Mouse (Mus musculus): ENCODE results near the gene Dgkh. TPM values are rescaled to one million over a fixed set of nuclear protein-coding genes. Genes with fewer than 3 reads are reported as not detected.

Dgkh gene
- polyA plus RNA-seq, 1 experiment from 2014 or later, result 4.4 TPM

DNA sequence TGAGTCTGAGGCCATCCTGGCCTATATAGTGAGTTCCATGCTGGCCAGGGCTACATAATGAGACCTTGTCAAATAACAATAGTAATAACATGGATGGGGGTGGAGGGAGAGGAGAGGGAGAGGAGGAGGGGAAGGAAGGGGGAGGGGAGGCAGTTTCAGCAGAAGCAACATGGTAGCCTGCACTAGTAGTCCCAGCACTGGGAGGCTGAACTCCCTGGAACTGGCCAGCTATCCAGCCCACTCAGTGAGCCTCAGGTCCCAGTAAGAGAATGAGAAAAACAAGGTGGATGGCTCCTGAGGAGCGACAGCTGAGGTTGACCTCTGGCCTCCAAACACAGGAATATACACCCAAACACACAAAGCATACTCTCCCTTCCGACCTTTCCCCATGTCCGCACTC lies 27.0 kb downstream of the Dgkh start:
- DNase-seq (ENCODE audit: low spot score) (no peak), ATAC-seq (ENCODE audit: low read depth) (no peak)
- 84% methylated on average over 3 of the region's 3 CpGs for WGBS
- H3K9me3 ChIP-seq (ENCODE audit: control insufficient read depth, low read length), result no peaks in the 10 kb centered on the region
- no peaks in the 10 kb centered on the region for H3K27me3 ChIP-seq (replicated peaks; ENCODE audit: control insufficient read depth, insufficient read depth, low read length)
- H3K27ac ChIP-seq (replicated peaks; ENCODE audit: low read depth, low read length), result no peak overlapping the region
- H3K4me3 ChIP-seq (ENCODE audit: low read depth, low read length), result no peak overlapping the region
- no peak overlapping the region for H3K9ac ChIP-seq (ENCODE audit: low read depth, low read length)
- H3K4me1 ChIP-seq (ENCODE audit: control insufficient read depth, insufficient read depth, low read length), result no peaks in the 10 kb centered on the region
- no peak overlapping the region for H3K4me2 ChIP-seq (ENCODE audit: low read depth, low read length)
- H3K36me3 ChIP-seq (ENCODE audit: control insufficient read depth, insufficient read depth, low read length), result no peaks in the 10 kb centered on the region

DNA sequence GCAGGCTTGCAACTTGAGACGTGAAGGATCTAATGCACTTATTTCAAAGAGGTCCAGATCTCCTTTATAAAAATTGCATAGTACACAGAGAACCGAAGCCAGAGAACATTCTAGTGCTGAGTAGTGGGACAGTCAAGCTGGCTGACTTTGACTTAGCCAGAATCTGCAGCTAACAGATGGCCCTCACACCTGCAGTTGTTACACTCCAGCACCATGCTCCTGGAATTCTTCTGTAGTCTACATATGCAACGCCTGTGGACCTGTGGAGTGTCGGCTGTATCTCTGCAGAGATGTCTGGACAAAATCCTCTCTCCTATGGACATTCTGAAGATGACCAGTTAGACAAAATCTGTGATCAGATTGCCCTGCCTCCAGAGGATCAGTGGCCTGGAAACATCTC lies 28.6 kb downstream of the Dgkh start:
- Histone ChIP-seq H3K4me2 (ENCODE audit: low read depth, low read length) (no peak overlapping the region), H3K4me3 (ENCODE audit: low read depth, low read length) (no peak overlapping the region), H3K9ac (ENCODE audit: low read depth, low read length) (no peak overlapping the region), H3K9me3 (ENCODE audit: control insufficient read depth, low read length) (no peaks in the 10 kb centered on the region), H3K27ac (replicated peaks; ENCODE audit: low read depth, low read length) (no peak overlapping the region), H3K4me1 (ENCODE audit: control insufficient read depth, insufficient read depth, low read length) (0 out of 2 replicates have a peak, but pooled peaks cover 9% of the 10 kb centered on the region), H3K27me3 (replicated peaks; ENCODE audit: control insufficient read depth, insufficient read depth, low read length) (no peaks in the 10 kb centered on the region), H3K36me3 (ENCODE audit: control insufficient read depth, insufficient read depth, low read length) (no peaks in the 10 kb centered on the region)
- ATAC-seq (ENCODE audit: low read depth), result no peak
- no peak for DNase-seq (ENCODE audit: low spot score)
- WGBS, result 83% methylated on average over 4 of the region's 4 CpGs

DNA sequence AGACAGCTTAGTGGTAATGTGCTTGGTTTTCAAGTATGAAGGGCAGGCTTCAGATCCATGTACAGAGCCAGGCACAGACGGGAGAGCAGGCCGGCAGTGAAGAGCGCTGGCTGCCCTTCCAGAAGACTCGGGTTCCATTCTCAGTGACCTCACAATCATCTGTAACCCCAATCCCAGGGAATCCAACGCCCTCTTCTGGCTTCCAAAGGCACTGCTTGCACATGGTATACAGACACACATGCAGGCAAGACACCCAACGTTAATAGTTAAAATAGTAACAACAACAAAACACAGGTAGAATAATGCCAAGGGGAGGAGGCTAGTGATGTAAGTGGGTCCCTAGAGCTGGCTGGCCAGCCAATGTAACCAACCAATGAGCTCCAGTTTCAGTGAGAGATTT lies 29.2 kb downstream of the Dgkh start:
- no peaks in the 10 kb centered on the region for H3K36me3 ChIP-seq (ENCODE audit: control insufficient read depth, insufficient read depth, low read length)
- DNase-seq (ENCODE audit: low spot score), result no peak
- WGBS, result 80% methylated on average over 6 of the region's 6 CpGs

DNA sequence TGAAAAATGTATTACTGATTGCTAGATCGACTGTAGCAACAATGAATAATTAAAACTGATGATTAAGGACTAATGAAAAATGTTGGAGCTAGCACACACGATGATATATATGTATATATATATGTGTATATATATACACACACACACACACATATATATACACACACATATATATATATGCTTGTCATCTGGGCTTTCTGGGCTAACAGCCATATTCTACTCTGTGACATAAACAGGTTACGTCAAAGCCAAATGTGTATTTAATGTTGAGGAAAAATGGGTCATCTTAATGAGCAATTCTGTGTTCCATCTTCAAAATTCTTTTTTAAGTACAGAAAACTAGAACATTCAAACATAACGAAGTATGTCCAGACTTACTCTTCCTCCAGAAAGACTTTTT lies 30.5 kb downstream of the Dgkh start:
- Histone ChIP-seq H3K9me3 (ENCODE audit: control insufficient read depth, low read length) (0 out of 2 replicates have a peak, but pooled peaks cover 4% of the 10 kb centered on the region), H3K4me2 (ENCODE audit: low read depth, low read length) (no peak overlapping the region), H3K4me3 (ENCODE audit: low read depth, low read length) (no peak overlapping the region), H3K27ac (replicated peaks; ENCODE audit: low read depth, low read length) (no peak overlapping the region), H3K9ac (ENCODE audit: low read depth, low read length) (no peak overlapping the region), H3K4me1 (ENCODE audit: control insufficient read depth, insufficient read depth, low read length) (0 out of 2 replicates have a peak, but pooled peaks cover 9% of the 10 kb centered on the region), H3K27me3 (replicated peaks; ENCODE audit: control insufficient read depth, insufficient read depth, low read length) (no peaks in the 10 kb centered on the region), H3K36me3 (ENCODE audit: control insufficient read depth, insufficient read depth, low read length) (no peaks in the 10 kb centered on the region)
- ATAC-seq (ENCODE audit: low read depth) (no peak), DNase-seq (ENCODE audit: low spot score) (no peak)
- WGBS, result 73% methylated on average over 4 of the region's 4 CpGs

More for the DNA sequence above, 29.2 kb downstream of the Dgkh start:
- H3K4me1 ChIP-seq (ENCODE audit: control insufficient read depth, insufficient read depth, low read length), result 0 out of 2 replicates have a peak, but pooled peaks cover 9% of the 10 kb centered on the region
- H3K9me3 ChIP-seq (ENCODE audit: control insufficient read depth, low read length), result 0 out of 2 replicates have a peak, but pooled peaks cover 2% of the 10 kb centered on the region
- ATAC-seq (ENCODE audit: low read depth), result no peak
- no peak overlapping the region for H3K4me2 ChIP-seq (ENCODE audit: low read depth, low read length)
- no peaks in the 10 kb centered on the region for H3K27me3 ChIP-seq (replicated peaks; ENCODE audit: control insufficient read depth, insufficient read depth, low read length)
- no peak overlapping the region for H3K27ac ChIP-seq (replicated peaks; ENCODE audit: low read depth, low read length)
- no peak overlapping the region for H3K4me3 ChIP-seq (ENCODE audit: low read depth, low read length)
- H3K9ac ChIP-seq (ENCODE audit: low read depth, low read length), result no peak overlapping the region

DNA sequence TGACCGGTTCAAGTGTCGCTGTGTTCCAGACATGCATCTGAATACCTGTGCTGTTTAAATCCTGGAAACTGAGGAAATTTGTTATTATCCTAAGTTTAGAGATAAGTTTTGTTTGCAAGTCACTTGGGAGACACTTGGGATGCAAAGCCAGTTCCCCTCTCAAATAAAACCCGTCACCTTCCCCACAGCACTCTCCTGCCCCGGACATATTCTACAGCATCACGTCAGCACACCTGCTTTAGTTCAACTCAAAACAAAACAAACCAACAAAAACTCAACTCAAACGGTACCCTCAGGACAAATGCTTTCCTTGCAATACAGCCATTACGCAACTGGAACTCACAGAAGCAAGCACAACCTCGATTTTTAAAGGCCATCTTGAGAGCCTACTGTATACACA lies 31.1 kb downstream of the Dgkh start:
- 0 out of 2 replicates have a peak, but pooled peaks cover 4% of the 10 kb centered on the region for H3K9me3 ChIP-seq (ENCODE audit: control insufficient read depth, low read length)
- DNase-seq (ENCODE audit: low spot score) (no peak), ATAC-seq (ENCODE audit: low read depth) (no peak)
- no peak overlapping the region for H3K4me2 ChIP-seq (ENCODE audit: low read depth, low read length)
- H3K27me3 ChIP-seq (replicated peaks; ENCODE audit: control insufficient read depth, insufficient read depth, low read length), result no peaks in the 10 kb centered on the region
- no peak overlapping the region for H3K9ac ChIP-seq (ENCODE audit: low read depth, low read length)
- H3K4me1 ChIP-seq (ENCODE audit: control insufficient read depth, insufficient read depth, low read length), result 0 out of 2 replicates have a peak, but pooled peaks cover 9% of the 10 kb centered on the region
- no peaks in the 10 kb centered on the region for H3K36me3 ChIP-seq (ENCODE audit: control insufficient read depth, insufficient read depth, low read length)
- no peak overlapping the region for H3K4me3 ChIP-seq (ENCODE audit: low read depth, low read length)
- WGBS, result 60% methylated on average over 8 of the region's 8 CpGs
- H3K27ac ChIP-seq (replicated peaks; ENCODE audit: low read depth, low read length), result no peak overlapping the region

DNA sequence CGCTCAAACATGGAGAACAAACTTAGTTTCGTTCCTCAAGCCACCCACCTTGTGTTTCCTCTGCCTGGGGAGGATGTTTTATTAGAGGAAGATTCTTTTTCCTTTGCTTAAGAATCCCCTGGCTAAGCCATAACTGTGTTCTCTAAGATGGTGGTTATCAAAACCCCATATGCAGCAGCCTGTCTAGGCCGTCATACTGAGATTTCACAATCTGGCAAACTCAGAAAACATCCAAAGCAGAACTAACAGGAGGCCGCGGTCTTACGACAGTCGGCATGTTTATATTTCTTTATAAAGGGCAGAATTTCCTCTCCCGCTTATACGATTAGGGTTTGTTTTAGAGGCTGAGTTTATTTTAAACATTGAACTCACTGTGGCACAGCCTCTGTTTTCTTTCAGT lies 31.5 kb downstream of the Dgkh start:
- H3K4me1 ChIP-seq (ENCODE audit: control insufficient read depth, insufficient read depth, low read length), result 0 out of 2 replicates have a peak, but pooled peaks cover 9% of the 10 kb centered on the region
- no peaks in the 10 kb centered on the region for H3K27me3 ChIP-seq (replicated peaks; ENCODE audit: control insufficient read depth, insufficient read depth, low read length)
- no peak overlapping the region for H3K27ac ChIP-seq (replicated peaks; ENCODE audit: low read depth, low read length)
- no peak overlapping the region for H3K4me2 ChIP-seq (ENCODE audit: low read depth, low read length)
- H3K4me3 ChIP-seq (ENCODE audit: low read depth, low read length), result no peak overlapping the region
- no peak overlapping the region for H3K9ac ChIP-seq (ENCODE audit: low read depth, low read length)
- 66% methylated on average over 9 of the region's 9 CpGs for WGBS
- DNase-seq (ENCODE audit: low spot score), result no peak
- H3K36me3 ChIP-seq (ENCODE audit: control insufficient read depth, insufficient read depth, low read length), result no peaks in the 10 kb centered on the region
- no peak for ATAC-seq (ENCODE audit: low read depth)
- H3K9me3 ChIP-seq (ENCODE audit: control insufficient read depth, low read length), result 0 out of 2 replicates have a peak, but pooled peaks cover 4% of the 10 kb centered on the region

DNA sequence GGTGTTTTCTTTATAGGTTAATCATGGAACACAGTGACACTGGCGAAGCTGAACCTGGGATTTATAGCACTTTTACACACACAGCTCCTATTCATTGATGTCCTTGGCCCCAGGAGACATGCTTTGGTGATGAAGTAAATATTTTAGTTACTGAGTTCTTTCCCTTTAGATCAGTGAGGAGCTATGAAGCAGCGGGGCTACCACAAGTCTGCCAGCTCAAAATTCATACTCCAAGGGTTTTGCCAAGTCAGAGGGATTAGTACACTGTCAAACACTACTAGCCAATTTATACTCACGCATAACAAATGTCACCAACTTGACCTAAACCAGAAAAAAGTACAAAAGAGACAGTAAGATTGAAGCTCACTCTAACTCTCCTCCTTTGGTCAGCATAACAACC lies 32.9 kb downstream of the Dgkh start:
- H3K4me2 ChIP-seq (ENCODE audit: low read depth, low read length), result no peak overlapping the region
- H3K9me3 ChIP-seq (ENCODE audit: control insufficient read depth, low read length), result 0 out of 2 replicates have a peak, but pooled peaks cover 4% of the 10 kb centered on the region
- H3K36me3 ChIP-seq (ENCODE audit: control insufficient read depth, insufficient read depth, low read length), result no peaks in the 10 kb centered on the region
- H3K4me1 ChIP-seq (ENCODE audit: control insufficient read depth, insufficient read depth, low read length), result 0 out of 2 replicates have a peak, but pooled peaks cover 9% of the 10 kb centered on the region
- H3K9ac ChIP-seq (ENCODE audit: low read depth, low read length), result no peak overlapping the region
- 76% methylated on average over 3 of the region's 3 CpGs for WGBS
- H3K4me3 ChIP-seq (ENCODE audit: low read depth, low read length), result no peak overlapping the region
- ATAC-seq (ENCODE audit: low read depth) (no peak), DNase-seq (ENCODE audit: low spot score) (no peak)
- H3K27me3 ChIP-seq (replicated peaks; ENCODE audit: control insufficient read depth, insufficient read depth, low read length), result no peaks in the 10 kb centered on the region
- no peak overlapping the region for H3K27ac ChIP-seq (replicated peaks; ENCODE audit: low read depth, low read length)

DNA sequence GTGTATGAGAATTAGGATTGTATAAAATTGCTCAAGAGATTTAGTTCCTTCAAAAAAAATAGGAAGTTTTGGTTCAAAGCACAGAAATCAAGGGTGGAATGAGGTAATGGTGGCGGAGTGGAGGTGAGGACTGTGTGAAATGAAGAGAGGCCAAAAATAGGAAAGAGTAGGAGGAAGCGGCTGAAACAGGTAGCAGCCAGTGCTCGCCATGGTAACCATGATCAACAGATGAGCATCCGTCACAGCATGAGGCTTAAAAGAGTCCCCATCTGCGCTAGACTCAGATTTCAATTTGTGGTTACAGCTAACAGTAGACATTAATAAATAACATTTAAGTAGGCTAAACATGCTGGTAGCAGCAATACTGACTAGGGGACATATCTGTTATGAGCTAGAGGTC lies 33.4 kb downstream of the Dgkh start:
- no peak overlapping the region for H3K27ac ChIP-seq (replicated peaks; ENCODE audit: low read depth, low read length)
- DNase-seq (ENCODE audit: low spot score) (peak; percentile 26), ATAC-seq (ENCODE audit: low read depth) (peak; percentile 47; the same call in 1 of the 2 replicates)
- 75% methylated on average over 5 of the region's 5 CpGs for WGBS
- no peak overlapping the region for H3K9ac ChIP-seq (ENCODE audit: low read depth, low read length)
- H3K4me3 ChIP-seq (ENCODE audit: low read depth, low read length), result no peak overlapping the region
- 0 out of 2 replicates have a peak, but pooled peaks cover 4% of the 10 kb centered on the region for H3K9me3 ChIP-seq (ENCODE audit: control insufficient read depth, low read length)
- no peak overlapping the region for H3K4me2 ChIP-seq (ENCODE audit: low read depth, low read length)
- 0 out of 2 replicates have a peak, but pooled peaks cover 9% of the 10 kb centered on the region for H3K4me1 ChIP-seq (ENCODE audit: control insufficient read depth, insufficient read depth, low read length)
- no peaks in the 10 kb centered on the region for H3K27me3 ChIP-seq (replicated peaks; ENCODE audit: control insufficient read depth, insufficient read depth, low read length)
- no peaks in the 10 kb centered on the region for H3K36me3 ChIP-seq (ENCODE audit: control insufficient read depth, insufficient read depth, low read length)

DNA sequence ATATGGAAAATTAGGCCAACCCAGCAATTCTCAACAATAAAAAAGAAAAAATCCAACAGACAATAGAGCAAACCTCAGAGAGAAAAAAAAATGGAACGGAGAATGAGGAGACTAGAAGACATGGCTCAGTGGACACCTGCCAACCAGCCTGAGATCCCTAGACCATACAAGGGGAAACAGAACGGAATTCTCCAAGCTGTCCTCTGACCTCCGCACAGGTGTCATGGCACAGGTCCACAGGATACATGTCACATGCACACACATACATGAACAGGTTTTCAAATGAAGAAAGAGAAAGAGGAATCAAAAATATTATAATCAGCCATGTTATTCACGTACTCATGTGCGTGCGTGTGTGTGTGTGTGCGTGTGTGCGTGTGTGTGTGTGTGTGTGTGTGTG lies 38.5 kb downstream of the Dgkh start:
- WGBS, result 88% methylated on average over 8 of the region's 8 CpGs
- Histone ChIP-seq H3K36me3 (ENCODE audit: control insufficient read depth, insufficient read depth, low read length) (no peaks in the 10 kb centered on the region), H3K27me3 (replicated peaks; ENCODE audit: control insufficient read depth, insufficient read depth, low read length) (no peaks in the 10 kb centered on the region), H3K9ac (ENCODE audit: low read depth, low read length) (no peak overlapping the region), H3K4me2 (ENCODE audit: low read depth, low read length) (no peak overlapping the region), H3K4me3 (ENCODE audit: low read depth, low read length) (no peak overlapping the region), H3K4me1 (ENCODE audit: control insufficient read depth, insufficient read depth, low read length) (no peaks in the 10 kb centered on the region), H3K9me3 (ENCODE audit: control insufficient read depth, low read length) (0 out of 2 replicates have a peak, but pooled peaks cover 4% of the 10 kb centered on the region), H3K27ac (replicated peaks; ENCODE audit: low read depth, low read length) (no peak overlapping the region)
- DNase-seq (ENCODE audit: low spot score), result no peak
- ATAC-seq (ENCODE audit: low read depth), result no peak

All from embryonic facial prominence, embryonic 14.5 days (tissue).